Mouse (Mus musculus): Measurements from ENCODE around the gene Pfkp. TPM values are rescaled to one million over a fixed set of nuclear protein-coding genes. Genes with fewer than 3 reads are reported as not detected.
A peak's percentile ranks its signal among the peaks of the same experiment; 100 is the strongest.

Gene Pfkp
- polyA plus RNA-seq, 1 experiment from 2014 or later, result 121 TPM

- Histone ChIP-seq H3K27ac (ENCODE audit: low read length) (no peak overlapping the region), H3K9me3 (ENCODE audit: control insufficient read depth, low read length) (no peaks in the 10 kb centered on the region), H3K36me3 (ENCODE audit: control insufficient read depth, insufficient read depth, low read length) (no peaks in the 10 kb centered on the region)
Observed at GRCm38 (mm10) chr13:6649542-6649941, 965 bp upstream of the Pfkp start.

GRCm38 (mm10) chr13:6647992-6648668 lies 447 bp downstream of the Pfkp start:
- Histone ChIP-seq H3K9me3 (ENCODE audit: control insufficient read depth, low read length) (no peaks in the 10 kb centered on the region), H3K36me3 (ENCODE audit: control insufficient read depth, insufficient read depth, low read length) (no peaks in the 10 kb centered on the region), H3K27ac (ENCODE audit: low read length) (peak overlapping the region; percentile 68), H3K4me3 (ENCODE audit: low read length) (peak overlapping the region; percentile 81), H3K4me2 (ENCODE audit: low read depth, low read length) (peak overlapping the region; percentile 98), H3K4me1 (ENCODE audit: control insufficient read depth, insufficient read depth, low read length) (peaks cover 10% of the 10 kb centered on the region; the same call in 1 of the 2 replicates), H3K27me3 (replicated peaks; ENCODE audit: control insufficient read depth, insufficient read depth, low read length) (no peaks in the 10 kb centered on the region), H3K9ac (ENCODE audit: low read depth, low read length) (peak overlapping the region; percentile 66)
- peak; percentile 39 for ATAC-seq
- WGBS, result under 1% methylated on average over 28 of the region's 28 CpGs

More at GRCm38 (mm10) chr13:6649542-6649941, 965 bp upstream of the Pfkp start:
- Histone ChIP-seq H3K4me1 (ENCODE audit: control insufficient read depth, insufficient read depth, low read length) (peaks cover 10% of the 10 kb centered on the region; the same call in 1 of the 2 replicates), H3K9ac (ENCODE audit: low read depth, low read length) (no peak overlapping the region), H3K27me3 (replicated peaks; ENCODE audit: control insufficient read depth, insufficient read depth, low read length) (no peaks in the 10 kb centered on the region), H3K4me2 (ENCODE audit: low read depth, low read length) (no peak overlapping the region), H3K4me3 (ENCODE audit: low read length) (no peak overlapping the region)
- whole genome bisulfite sequencing, result 71% methylated on average over 3 of the region's 3 CpGs
- ATAC-seq, result no peak

GRCm38 (mm10) chr13:6647067-6647991 lies 1.2 kb downstream of the Pfkp start:
- Histone ChIP-seq H3K36me3 (ENCODE audit: control insufficient read depth, insufficient read depth, low read length) (no peaks in the 10 kb centered on the region), H3K27me3 (replicated peaks; ENCODE audit: control insufficient read depth, insufficient read depth, low read length) (no peaks in the 10 kb centered on the region), H3K4me1 (ENCODE audit: control insufficient read depth, insufficient read depth, low read length) (peaks cover 16% of the 10 kb centered on the region), H3K9me3 (ENCODE audit: control insufficient read depth, low read length) (no peaks in the 10 kb centered on the region), H3K9ac (ENCODE audit: low read depth, low read length) (peak overlapping the region; percentile 66), H3K4me2 (ENCODE audit: low read depth, low read length) (peak overlapping the region; percentile 98), H3K27ac (ENCODE audit: low read length) (peak overlapping the region; percentile 68), H3K4me3 (ENCODE audit: low read length) (peak overlapping the region; percentile 81)
- WGBS, result under 1% methylated on average over 39 of the region's 39 CpGs
- peak; percentile 70 for ATAC-seq

- H3K9me3 ChIP-seq (ENCODE audit: control insufficient read depth, low read length), result no peaks in the 10 kb centered on the region
- WGBS, result 58% methylated on average over 3 of the region's 3 CpGs
- no peak for ATAC-seq
- H3K9ac ChIP-seq (ENCODE audit: low read depth, low read length), result peak overlapping the region; percentile 66
- peaks cover 17% of the 10 kb centered on the region for H3K4me1 ChIP-seq (ENCODE audit: control insufficient read depth, insufficient read depth, low read length)
- no peaks in the 10 kb centered on the region for H3K27me3 ChIP-seq (replicated peaks; ENCODE audit: control insufficient read depth, insufficient read depth, low read length)
- H3K27ac ChIP-seq (ENCODE audit: low read length), result peak overlapping the region; percentile 68; the same call in 1 of the 2 replicates
- H3K36me3 ChIP-seq (ENCODE audit: control insufficient read depth, insufficient read depth, low read length), result no peaks in the 10 kb centered on the region
- peak overlapping the region; percentile 98 for H3K4me2 ChIP-seq (ENCODE audit: low read depth, low read length)
- peak overlapping the region; percentile 81 for H3K4me3 ChIP-seq (ENCODE audit: low read length)
Observed at GRCm38 (mm10) chr13:6646674-6647066, 1.9 kb downstream of the Pfkp start.

GRCm38 (mm10) chr13:6646266-6646665 lies 2.3 kb downstream of the Pfkp start:
- no peak for ATAC-seq
- no peaks in the 10 kb centered on the region for H3K9me3 ChIP-seq (ENCODE audit: control insufficient read depth, low read length)
- H3K36me3 ChIP-seq (ENCODE audit: control insufficient read depth, insufficient read depth, low read length), result no peaks in the 10 kb centered on the region
- WGBS, result 63% methylated on average over 2 of the region's 2 CpGs
- H3K27ac ChIP-seq (ENCODE audit: low read length), result no peak overlapping the region
- H3K27me3 ChIP-seq (replicated peaks; ENCODE audit: control insufficient read depth, insufficient read depth, low read length), result no peaks in the 10 kb centered on the region
- H3K4me3 ChIP-seq (ENCODE audit: low read length), result no peak overlapping the region
- H3K9ac ChIP-seq (ENCODE audit: low read depth, low read length), result no peak overlapping the region
- H3K4me2 ChIP-seq (ENCODE audit: low read depth, low read length), result no peak overlapping the region
- peaks cover 17% of the 10 kb centered on the region for H3K4me1 ChIP-seq (ENCODE audit: control insufficient read depth, insufficient read depth, low read length)

GRCm38 (mm10) chr13:6643968-6644367 lies 4.6 kb downstream of the Pfkp start:
- Histone ChIP-seq H3K4me2 (ENCODE audit: low read depth, low read length) (no peak overlapping the region), H3K27ac (ENCODE audit: low read length) (no peak overlapping the region), H3K4me3 (ENCODE audit: low read length) (no peak overlapping the region), H3K9ac (ENCODE audit: low read depth, low read length) (no peak overlapping the region), H3K4me1 (ENCODE audit: control insufficient read depth, insufficient read depth, low read length) (peaks cover 20% of the 10 kb centered on the region), H3K27me3 (replicated peaks; ENCODE audit: control insufficient read depth, insufficient read depth, low read length) (no peaks in the 10 kb centered on the region), H3K36me3 (ENCODE audit: control insufficient read depth, insufficient read depth, low read length) (no peaks in the 10 kb centered on the region), H3K9me3 (ENCODE audit: control insufficient read depth, low read length) (no peaks in the 10 kb centered on the region)
- 81% methylated on average over 5 of the region's 5 CpGs for WGBS
- ATAC-seq, result no peak

- Histone ChIP-seq H3K4me3 (ENCODE audit: low read length) (no peak overlapping the region), H3K36me3 (ENCODE audit: control insufficient read depth, insufficient read depth, low read length) (no peaks in the 10 kb centered on the region), H3K4me1 (ENCODE audit: control insufficient read depth, insufficient read depth, low read length) (peaks cover 14% of the 10 kb centered on the region), H3K4me2 (ENCODE audit: low read depth, low read length) (no peak overlapping the region), H3K27ac (ENCODE audit: low read length) (peak overlapping the region; percentile 66), H3K9ac (ENCODE audit: low read depth, low read length) (no peak overlapping the region), H3K9me3 (ENCODE audit: control insufficient read depth, low read length) (no peaks in the 10 kb centered on the region), H3K27me3 (replicated peaks; ENCODE audit: control insufficient read depth, insufficient read depth, low read length) (no peaks in the 10 kb centered on the region)
- WGBS, result 85% methylated on average over 4 of the region's 4 CpGs
- ATAC-seq, result no peak
Observed at GRCm38 (mm10) chr13:6643026-6643425, 5.6 kb downstream of the Pfkp start.

GRCm38 (mm10) chr13:6642453-6642852 lies 6.1 kb downstream of the Pfkp start:
- H3K4me3 ChIP-seq (ENCODE audit: low read length), result no peak overlapping the region
- H3K36me3 ChIP-seq (ENCODE audit: control insufficient read depth, insufficient read depth, low read length), result no peaks in the 10 kb centered on the region
- ATAC-seq, result peak; percentile 23
- WGBS, result 80% methylated on average over 5 of the region's 5 CpGs
- peak overlapping the region; percentile 66 for H3K27ac ChIP-seq (ENCODE audit: low read length)
- no peaks in the 10 kb centered on the region for H3K9me3 ChIP-seq (ENCODE audit: control insufficient read depth, low read length)
- H3K4me2 ChIP-seq (ENCODE audit: low read depth, low read length), result no peak overlapping the region
- H3K9ac ChIP-seq (ENCODE audit: low read depth, low read length), result no peak overlapping the region
- peaks cover 12% of the 10 kb centered on the region for H3K4me1 ChIP-seq (ENCODE audit: control insufficient read depth, insufficient read depth, low read length)
- H3K27me3 ChIP-seq (replicated peaks; ENCODE audit: control insufficient read depth, insufficient read depth, low read length), result no peaks in the 10 kb centered on the region

- H3K27ac ChIP-seq (ENCODE audit: low read length), result no peak overlapping the region; the same call in 1 of the 2 replicates
Observed at GRCm38 (mm10) chr13:6641497-6641896, 7.1 kb downstream of the Pfkp start.

More at GRCm38 (mm10) chr13:6641497-6641896, 7.1 kb downstream of the Pfkp start:
- peak; percentile 56 for ATAC-seq
- Histone ChIP-seq H3K27me3 (replicated peaks; ENCODE audit: control insufficient read depth, insufficient read depth, low read length) (no peaks in the 10 kb centered on the region), H3K4me2 (ENCODE audit: low read depth, low read length) (no peak overlapping the region), H3K36me3 (ENCODE audit: control insufficient read depth, insufficient read depth, low read length) (no peaks in the 10 kb centered on the region), H3K4me1 (ENCODE audit: control insufficient read depth, insufficient read depth, low read length) (peaks cover 18% of the 10 kb centered on the region), H3K4me3 (ENCODE audit: low read length) (no peak overlapping the region), H3K9me3 (ENCODE audit: control insufficient read depth, low read length) (no peaks in the 10 kb centered on the region), H3K9ac (ENCODE audit: low read depth, low read length) (no peak overlapping the region)
- 61% methylated on average over 1 of the region's 1 CpGs for WGBS
